Mouse (Mus musculus): ENCODE measurements around the gene Schip1.

DNA sequence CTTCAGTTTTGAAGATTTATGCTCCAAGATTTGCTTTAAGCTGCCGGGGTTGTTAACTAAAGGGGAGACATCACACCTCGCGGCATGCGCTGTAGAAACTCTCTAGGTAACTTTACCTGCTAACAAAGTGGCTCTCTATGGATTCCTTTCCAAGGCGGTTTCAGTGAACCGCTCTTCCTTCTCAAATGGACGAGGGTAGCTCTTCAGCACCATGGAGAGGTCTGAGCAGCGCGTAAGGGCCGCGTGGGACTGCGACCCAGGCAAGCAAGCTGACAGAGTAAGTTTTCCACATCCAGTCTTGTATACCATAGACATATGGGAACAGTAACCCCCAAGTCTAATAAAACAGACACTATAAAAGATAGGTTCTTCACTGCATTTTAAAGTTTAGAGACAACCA, at the start of gene Schip1:
- no peak for TF ChIP-seq CTCF (IDR thresholded peaks at IDR 0.05; ENCODE audit: low read depth)
- TF ChIP-seq EP300 (optimal IDR thresholded peaks at IDR 0.05): no peak

Data from stomach, postnatal 0 days (tissue).